Mouse (Mus musculus): ENCODE results near the gene Tmppe.

GRCm38 (mm10) chr9:114379871-114380270, 21.0 kb upstream of the Tmppe start:
- TF ChIP-seq CTCF (IDR thresholded peaks at IDR 0.05; ENCODE audit: borderline replicate concordance, control insufficient read depth, extremely low read depth, insufficient read depth, low read length, poor library complexity) = no peak
- no peak for TF ChIP-seq POLR2A (IDR thresholded peaks at IDR 0.05; ENCODE audit: control insufficient read depth, extremely low read depth, insufficient read depth, low read length, poor library complexity)

Measured in thymus, adult 2 months (tissue).